Mouse (Mus musculus): ENCODE data around the gene Krt15.

The Krt15 gene

GRCm38 (mm10) chr11:100121466-100121865 lies 14.3 kb downstream of the Krt15 start, which contains the start of gene Krt13:
TSS of gene Krt13 (minus strand) at chr11:100121566.
- in situ Hi-C loops (cut with MboI), result no loop called here

DNA sequence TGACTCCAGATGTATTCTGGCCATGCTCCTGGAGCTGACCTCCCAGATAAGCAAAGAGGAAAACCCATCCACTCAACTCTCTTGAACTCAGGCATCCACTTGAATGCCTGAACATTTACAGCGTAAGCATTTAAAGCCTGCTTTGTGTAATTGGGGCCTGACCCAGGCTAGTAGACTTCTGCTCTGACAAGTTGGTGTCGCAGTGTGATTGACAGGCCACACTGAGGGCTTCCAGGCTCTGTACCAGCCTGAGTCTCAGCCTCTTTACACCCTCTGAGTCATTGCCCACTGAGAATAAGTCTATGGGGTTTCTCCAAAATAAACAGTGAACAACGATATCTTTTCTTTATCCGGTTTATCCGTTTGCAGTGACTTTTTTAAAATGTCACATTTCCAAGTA lies 15.4 kb downstream of the Krt15 start:
- in situ Hi-C loops (cut with MboI), result no loop called here

GRCm38 (mm10) chr11:100113742-100114029 lies 22.0 kb downstream of the Krt15 start:
- in situ Hi-C loops (cut with MboI), result no loop called here

DNA sequence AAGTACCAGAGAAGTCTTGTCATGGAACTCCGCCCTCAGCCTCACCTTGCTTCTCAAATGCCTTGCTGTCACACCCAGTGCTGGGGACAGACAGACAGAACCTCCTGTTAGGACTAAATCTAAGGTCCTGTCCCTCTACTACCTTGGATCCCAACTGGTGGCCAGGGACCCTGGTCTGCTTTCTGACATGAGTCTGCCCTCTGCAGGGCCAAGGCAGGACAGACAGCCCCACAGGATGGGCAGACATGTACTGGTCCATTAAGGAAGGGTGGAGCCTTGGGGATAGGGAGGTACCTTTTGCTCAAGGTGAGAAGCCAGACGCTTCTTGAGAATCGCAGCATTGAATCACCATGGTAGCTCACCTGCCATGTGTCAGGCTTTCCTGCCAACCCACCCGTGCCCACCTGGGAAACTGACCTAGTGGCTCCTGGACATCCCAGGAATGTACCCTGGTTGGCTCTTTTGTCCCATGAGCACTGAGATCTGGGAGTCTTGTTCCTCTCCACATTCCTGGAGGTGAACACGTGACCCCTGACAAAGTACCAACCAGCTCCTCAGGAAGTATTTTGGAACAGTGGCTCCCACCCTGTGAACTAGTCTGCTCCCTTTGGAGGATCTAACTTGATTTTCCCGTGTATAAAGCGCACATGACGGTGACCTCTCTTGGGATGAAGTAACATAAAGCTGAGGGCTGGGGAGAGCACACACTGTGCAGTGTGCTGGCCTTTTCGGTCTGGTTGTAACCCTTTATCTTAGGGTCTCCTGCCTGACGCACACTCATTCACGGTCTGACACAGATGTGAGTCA lies 22.6 kb downstream of the Krt15 start:
- in situ Hi-C loops (cut with MboI), result no loop called here

- in situ Hi-C loops (cut with MboI), result no loop called here
Observed at GRCm38 (mm10) chr11:100105576-100106122, 30.1 kb downstream of the Krt15 start, which contains the start of gene Krt36. TSS of gene Krt36 (minus strand) at chr11:100105626.

GRCm38 (mm10) chr11:100102693-100103429 lies 32.9 kb downstream of the Krt15 start:
- in situ Hi-C loops (cut with MboI), result no loop called here

- in situ Hi-C loops (cut with MboI), result no loop called here
Observed at GRCm38 (mm10) chr11:100100391-100100790, 35.3 kb downstream of the Krt15 start.

DNA sequence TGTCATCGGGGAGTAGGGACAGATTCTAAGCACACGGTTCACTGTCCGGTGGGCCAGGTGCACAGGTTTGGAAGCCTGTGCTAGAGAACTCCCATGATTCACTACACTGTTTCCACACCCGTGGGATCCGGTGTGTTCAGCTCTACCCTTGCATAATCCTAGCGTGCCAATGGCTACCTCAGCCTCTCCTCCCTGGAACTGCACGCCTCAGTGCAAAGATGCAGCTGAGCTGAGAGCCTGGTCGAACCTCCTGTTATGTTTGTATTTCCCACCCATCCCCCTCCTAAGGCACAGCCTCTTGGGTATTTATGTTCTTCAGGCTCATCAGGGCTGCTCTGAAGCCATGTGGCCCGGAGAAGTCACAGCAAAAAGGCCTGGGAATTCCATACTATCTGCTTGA lies 37.9 kb downstream of the Krt15 start:
- in situ Hi-C loops (cut with MboI), result no loop called here

DNA sequence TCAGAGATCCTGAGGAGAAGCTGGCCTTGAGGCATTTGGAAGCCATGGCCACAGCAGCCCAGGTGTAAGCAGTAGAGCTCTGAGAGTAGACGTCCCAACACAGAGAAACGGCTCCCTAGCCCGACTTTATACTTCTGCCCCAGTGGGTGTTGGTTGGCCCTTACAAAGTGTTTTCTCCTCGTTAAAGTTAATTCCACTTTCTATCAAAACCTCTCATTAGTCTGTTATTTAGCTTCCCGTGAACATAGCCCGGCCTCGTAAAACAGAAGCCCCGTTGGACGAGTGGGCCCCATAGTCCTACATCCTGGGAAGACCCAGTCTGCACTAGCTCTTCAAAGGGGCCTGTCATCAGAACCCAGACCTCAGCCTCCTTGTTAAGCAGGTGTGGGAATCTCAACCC lies 39.6 kb downstream of the Krt15 start, which contains the start of gene Krt35:
TSS of gene Krt35 (minus strand) at position 101 of the 400 bp plus-strand sequence.
- in situ Hi-C loops (cut with MboI), result no loop called here

- in situ Hi-C loops (cut with MboI), result no loop called here
Observed at GRCm38 (mm10) chr11:100088378-100089025, 47.2 kb downstream of the Krt15 start.

GRCm38 (mm10) chr11:100087861-100088260 lies 47.9 kb downstream of the Krt15 start, which contains the start of gene Krt32:
TSS of gene Krt32 (minus strand) at chr11:100088226.
- in situ Hi-C loops (cut with MboI), result no loop called here
